In genomic region chr14:55660636-55661035, GRCm38 (mm10) we compare ENCODE assay signal across 8 mouse cellular contexts. TPM values are rescaled to one million over a fixed set of nuclear protein-coding genes. Genes with fewer than 3 reads are reported as not detected.
DNase-seq lines count a peak whose midpoint lies in the region; ATAC-seq and TF ChIP-seq lines count a peak whose summit lies in the region.

No protein-coding gene starts in this region.

- peak overlapping the region; percentile 82 for H3K4me3 ChIP-seq in heart, embryonic 12.5 days
- peak overlapping the region; percentile 82 to 91; a peak in 1 of 4 replicates for H3K4me3 ChIP-seq in ES-E14 (ENCODE audit: insufficient read depth in 1 of 2, low read depth in 1 of 2, low read length in 2 of 2, poor library complexity in 1 of 2, severe bottlenecking in 1 of 2)
- H3K4me3 ChIP-seq in forebrain, embryonic 14.5 days (ENCODE audit: low read depth, low read length): peak overlapping the region; percentile 54; the same call in 1 of the 2 replicates
- peak overlapping the region; percentile 73 for H3K4me3 ChIP-seq in liver, embryonic 13.5 days (replicated peaks)

- H3K4me2 ChIP-seq in heart, embryonic 12.5 days: peak overlapping the region; percentile 74; the same call in 1 of the 2 replicates
- H3K4me2 ChIP-seq in forebrain, embryonic 14.5 days (ENCODE audit: low read length): peak overlapping the region; percentile 65
- H3K4me2 ChIP-seq in liver, embryonic 13.5 days: peak overlapping the region; percentile 72

- in situ Hi-C loops in ES-E14 (cut with MboI; ENCODE audit: low sequenced_read_pairs in 2 of 2, unreplicated experiment in 2 of 2): no loop called here

- no peaks in the 10 kb centered on the region for H3K27me3 ChIP-seq in heart, embryonic 12.5 days (replicated peaks)
- no peaks in the 10 kb centered on the region for H3K27me3 ChIP-seq in forebrain, embryonic 14.5 days (replicated peaks; ENCODE audit: control insufficient read depth, insufficient read depth, low read length)
- H3K27me3 ChIP-seq in liver, embryonic 13.5 days: no peaks in the 10 kb centered on the region

- no peak overlapping the region for H3K27ac ChIP-seq in heart, embryonic 12.5 days (ENCODE audit: poor library complexity, severe bottlenecking)
- H3K27ac ChIP-seq in ES-E14 (ENCODE audit: insufficient read depth, low read depth, low read length, poor library complexity, severe bottlenecking): no peak overlapping the region
- no peak overlapping the region; the same call in 1 of the 2 replicates for H3K27ac ChIP-seq in forebrain, embryonic 14.5 days (ENCODE audit: low read depth, low read length)
- peak overlapping the region; percentile 80 for H3K27ac ChIP-seq in liver, embryonic 13.5 days

- no peaks in the 10 kb centered on the region for H3K9me3 ChIP-seq in heart, embryonic 12.5 days (replicated peaks)
- no peaks in the 10 kb centered on the region for H3K9me3 ChIP-seq in ES-E14 (ENCODE audit: control insufficient read depth, insufficient read depth, low read depth, low read length)
- H3K9me3 ChIP-seq in forebrain, embryonic 14.5 days (replicated peaks; ENCODE audit: control insufficient read depth, low read length): no peaks in the 10 kb centered on the region
- no peaks in the 10 kb centered on the region for H3K9me3 ChIP-seq in liver, embryonic 13.5 days (replicated peaks)

- H3K9ac ChIP-seq in heart, embryonic 12.5 days: no peak overlapping the region
- H3K9ac ChIP-seq in ES-E14 (ENCODE audit: insufficient read depth, low read depth, low read length, poor library complexity, severe bottlenecking): no peak overlapping the region
- no peak overlapping the region for H3K9ac ChIP-seq in forebrain, embryonic 14.5 days (ENCODE audit: low read length)
- peak overlapping the region; percentile 44 for H3K9ac ChIP-seq in liver, embryonic 13.5 days

- WGBS in heart, embryonic 12.5 days: 53% methylated on average over 2 of the region's 2 CpGs
- WGBS in forebrain, embryonic 14.5 days: 20% methylated on average over 2 of the region's 2 CpGs
- 47% methylated on average over 2 of the region's 2 CpGs for WGBS in liver, embryonic 13.5 days (ENCODE audit: insufficient replicate concordance)

- no peak for DNase-seq in heart, adult 18-20 months
- no peak for DNase-seq in ES-E14 (ENCODE audit: low read depth, low spot score)
- no peak for DNase-seq in forebrain, embryonic 14.5 days (ENCODE audit: low spot score)
- no peak for DNase-seq in liver, embryonic 13.5 days
- DNase-seq in adrenal gland, postnatal 10 days: no peak
- no peak for DNase-seq in adrenal gland, postnatal 25 days
- no peak for DNase-seq in thymus, postnatal 4 days

- peaks cover 25% of the 10 kb centered on the region for H3K4me1 ChIP-seq in heart, embryonic 12.5 days (replicated peaks)
- peaks cover 0 to 2% of the 10 kb centered on the region in 2 experiments; a peak in 1 of 4 replicates for H3K4me1 ChIP-seq in ES-E14 (ENCODE audit: control insufficient read depth in 2 of 2, insufficient read depth in 2 of 2, low read length in 2 of 2, poor library complexity in 1 of 2)
- no peaks in the 10 kb centered on the region for H3K4me1 ChIP-seq in forebrain, embryonic 14.5 days (ENCODE audit: control insufficient read depth, insufficient read depth, low read length)
- H3K4me1 ChIP-seq in liver, embryonic 13.5 days (replicated peaks): peaks cover 20% of the 10 kb centered on the region

- peaks cover 44% of the 10 kb centered on the region for H3K36me3 ChIP-seq in heart, embryonic 12.5 days
- H3K36me3 ChIP-seq in ES-E14 (ENCODE audit: control insufficient read depth, insufficient read depth, low read length, poor library complexity, severe bottlenecking): peaks cover 10% of the 10 kb centered on the region
- H3K36me3 ChIP-seq in forebrain, embryonic 14.5 days (ENCODE audit: control insufficient read depth, insufficient read depth, low read length): peaks cover 26% of the 10 kb centered on the region
- peaks cover 39% of the 10 kb centered on the region for H3K36me3 ChIP-seq in liver, embryonic 13.5 days

- no peak for ATAC-seq in heart, embryonic 12.5 days (ENCODE audit: insufficient number of reproducible peaks, low FRiP score)
- ATAC-seq in forebrain, embryonic 14.5 days: peak; percentile 45
- ATAC-seq in liver, embryonic 13.5 days (ENCODE audit: low read depth): no peak

TF ChIP-seq in ES-E14, 5 proteins besides CTCF, POLR2A, EP300 and RAD21:
- TF ChIP-seq HCFC1 (IDR thresholded peaks at IDR 0.05; ENCODE audit: borderline replicate concordance, insufficient read depth, low read length) (no peak), ZNF384 (IDR thresholded peaks at IDR 0.05; ENCODE audit: low read depth, low read length) (no peak), ZC3H11A (IDR thresholded peaks at IDR 0.05; ENCODE audit: borderline replicate concordance, low read depth, low read length) (no peak), MAFK (IDR thresholded peaks at IDR 0.05; ENCODE audit: insufficient read depth, low read depth, low read length) (no peak), CHD2 (IDR thresholded peaks at IDR 0.05; ENCODE audit: low read depth, low read length) (no peak)

RNA-seq across cellular contexts. Expression of gene Mdp1, which starts 0.3 kb away (rescaled TPM):
- 74.1 and 76.7 TPM in 2 replicates for polyA plus RNA-seq in heart, embryonic 12.5 days (2016; fragmentation: Nextera tagmentation; extraction: Ambion mirVana)
- total RNA-seq in heart, adult 18-20 months (2021): 10 to 100 TPM; 47.1 to 58.8 TPM
- total RNA-seq in ES-E14 (2012; rRNA removed): 13.0 and 16.5 TPM in 2 replicates
- 62.7 and 64.4 TPM in 2 replicates for polyA plus RNA-seq in forebrain, embryonic 14.5 days (2014; fragmentation: Nextera tagmentation; extraction: Ambion mirVana)
- 23.1 and 24.2 TPM in 2 replicates for polyA plus RNA-seq in liver, embryonic 13.5 days (2015; fragmentation: Nextera tagmentation; extraction: Ambion mirVana)
- 10 to 100 TPM; 42.4 to 51.7 TPM for total RNA-seq in adrenal gland, postnatal 10 days (2021)
- total RNA-seq in adrenal gland, postnatal 25 days (2021): 73.5 and 88.6 TPM in 2 replicates

RNA-seq across cellular contexts. Expression of gene Tssk4, which starts 10.7 kb away (rescaled TPM):
- 0.45 and 0.60 TPM in 2 replicates for polyA plus RNA-seq in heart, embryonic 12.5 days (2016; fragmentation: Nextera tagmentation; extraction: Ambion mirVana)
- total RNA-seq in heart, adult 18-20 months (2021): under 1 TPM; 0.42 to 0.54 TPM
- not detected in 2 replicates for total RNA-seq in ES-E14 (2012; rRNA removed)
- polyA plus RNA-seq in forebrain, embryonic 14.5 days (2014; fragmentation: Nextera tagmentation; extraction: Ambion mirVana): 0.17 and 0.20 TPM in 2 replicates
- 0.16 and 0.27 TPM in 2 replicates for polyA plus RNA-seq in liver, embryonic 13.5 days (2015; fragmentation: Nextera tagmentation; extraction: Ambion mirVana)
- total RNA-seq in adrenal gland, postnatal 10 days (2021): 1 to 10 TPM in 1 of 2 experiments, under 1 TPM in 1; 0.93 to 3.0 TPM
- 2.6 and 2.9 TPM in 2 replicates for total RNA-seq in adrenal gland, postnatal 25 days (2021)

RNA-seq across cellular contexts. Expression of gene Gmpr2, which starts 11.1 kb away (rescaled TPM):
- polyA plus RNA-seq in heart, embryonic 12.5 days (2016; fragmentation: Nextera tagmentation; extraction: Ambion mirVana): 39.8 and 44.6 TPM in 2 replicates
- 10 to 100 TPM in 1 of 2 experiments, 1 to 10 TPM in 1; 8.7 to 10.8 TPM for total RNA-seq in heart, adult 18-20 months (2021)
- total RNA-seq in ES-E14 (2012; rRNA removed): 15.3 and 18.2 TPM in 2 replicates
- polyA plus RNA-seq in forebrain, embryonic 14.5 days (2014; fragmentation: Nextera tagmentation; extraction: Ambion mirVana): 48.7 and 49.6 TPM in 2 replicates
- polyA plus RNA-seq in liver, embryonic 13.5 days (2015; fragmentation: Nextera tagmentation; extraction: Ambion mirVana): 29.6 and 33.0 TPM in 2 replicates
- total RNA-seq in adrenal gland, postnatal 10 days (2021): 10 to 100 TPM; 21.2 to 26.8 TPM
- total RNA-seq in adrenal gland, postnatal 25 days (2021): 28.0 and 32.2 TPM in 2 replicates

RNA-seq across cellular contexts. Expression of gene Nedd8, which starts 11.3 kb away (rescaled TPM):
- 457 and 491 TPM in 2 replicates for polyA plus RNA-seq in heart, embryonic 12.5 days (2016; fragmentation: Nextera tagmentation; extraction: Ambion mirVana)
- total RNA-seq in heart, adult 18-20 months (2021): 100 to 1,000 TPM; 250 to 257 TPM
- 187 and 253 TPM in 2 replicates for total RNA-seq in ES-E14 (2012; rRNA removed)
- 622 and 707 TPM in 2 replicates for polyA plus RNA-seq in forebrain, embryonic 14.5 days (2014; fragmentation: Nextera tagmentation; extraction: Ambion mirVana)
- 325 TPM in 2 replicates for polyA plus RNA-seq in liver, embryonic 13.5 days (2015; fragmentation: Nextera tagmentation; extraction: Ambion mirVana)
- total RNA-seq in adrenal gland, postnatal 10 days (2021): 100 to 1,000 TPM; 280 to 307 TPM
- total RNA-seq in adrenal gland, postnatal 25 days (2021): 347 and 352 TPM in 2 replicates

RNA-seq across cellular contexts. Expression of gene Tm9sf1, which starts 17.0 kb away (rescaled TPM):
- polyA plus RNA-seq in heart, embryonic 12.5 days (2016; fragmentation: Nextera tagmentation; extraction: Ambion mirVana): 86.2 and 92.6 TPM in 2 replicates
- 10 to 100 TPM; 39.7 to 42.3 TPM for total RNA-seq in heart, adult 18-20 months (2021)
- total RNA-seq in ES-E14 (2012; rRNA removed): 41.1 and 76.1 TPM in 2 replicates
- polyA plus RNA-seq in forebrain, embryonic 14.5 days (2014; fragmentation: Nextera tagmentation; extraction: Ambion mirVana): 56.5 and 57.5 TPM in 2 replicates
- 53.3 and 59.4 TPM in 2 replicates for polyA plus RNA-seq in liver, embryonic 13.5 days (2015; fragmentation: Nextera tagmentation; extraction: Ambion mirVana)
- 10 to 100 TPM; 69.7 to 75.9 TPM for total RNA-seq in adrenal gland, postnatal 10 days (2021)
- total RNA-seq in adrenal gland, postnatal 25 days (2021): 81.1 and 98.6 TPM in 2 replicates
